Mouse (Mus musculus): ENCODE results near the gene Prkd2. TPM values are rescaled to one million over a fixed set of nuclear protein-coding genes. Genes with fewer than 3 reads are reported as not detected.

Prkd2 gene
- 0.28 TPM for polyA plus RNA-seq (2014; fragmentation: Illumina TruSeq; extraction: RNeasy Lipid Tissue Mini Kit (QIAGEN cat#74804); ENCODE audit: low read depth, low replicate concordance)

GRCm38 (mm10) chr7:16842645-16843063 is at the start of gene Prkd2:
TSS of gene Prkd2 (plus strand) at chr7:16842902.

GRCm38 (mm10) chr7:16815351-16815941 is 27.3 kb upstream of the Prkd2 start, which contains the start of gene Strn4:
TSS of gene Strn4 (plus strand) at chr7:16815889.

GRCm38 (mm10) chr7:16816475-16817122 is 26.1 kb upstream of the Prkd2 start, which contains the start of gene Fkrp:
TSS of gene Fkrp (minus strand) at chr7:16816732.

GRCm38 (mm10) chr7:16875310-16875325 is 32.4 kb downstream of the Prkd2 start, which contains the start of gene Dact3:
TSS of gene Dact3 (plus strand) at chr7:16875317.

GRCm38 (mm10) chr7:16891641-16892351 is 49.1 kb downstream of the Prkd2 start, which contains the start of gene Gng8:
TSS of gene Gng8 (plus strand) at chr7:16891786.

GRCm38 (mm10) chr7:16906281-16906680 is 63.6 kb downstream of the Prkd2 start, which contains the start of gene Ptgir:
TSS of gene Ptgir (plus strand) at chr7:16906490.

Other genes with a start within 250 kb of the Prkd2 start
- 34.0 TPM for gene Arhgap35, start 227.9 kb upstream of the Prkd2 start, polyA plus RNA-seq (2014; fragmentation: Illumina TruSeq; extraction: RNeasy Lipid Tissue Mini Kit (QIAGEN cat#74804); ENCODE audit: low read depth, low replicate concordance)
- not detected for gene Ceacam15, start 167.2 kb upstream of the Prkd2 start, polyA plus RNA-seq (2014; fragmentation: Illumina TruSeq; extraction: RNeasy Lipid Tissue Mini Kit (QIAGEN cat#74804); ENCODE audit: low read depth, low replicate concordance)
- not detected for gene Ceacam9, start 121.0 kb upstream of the Prkd2 start, polyA plus RNA-seq (2014; fragmentation: Illumina TruSeq; extraction: RNeasy Lipid Tissue Mini Kit (QIAGEN cat#74804); ENCODE audit: low read depth, low replicate concordance)
- gene Ap2s1, start 104.5 kb upstream of the Prkd2 start, polyA plus RNA-seq (2014; fragmentation: Illumina TruSeq; extraction: RNeasy Lipid Tissue Mini Kit (QIAGEN cat#74804); ENCODE audit: low read depth, low replicate concordance), result 69.5 TPM
- 11.7 TPM for gene Slc1a5, start 61.6 kb upstream of the Prkd2 start, polyA plus RNA-seq (2014; fragmentation: Illumina TruSeq; extraction: RNeasy Lipid Tissue Mini Kit (QIAGEN cat#74804); ENCODE audit: low read depth, low replicate concordance)
- 12.7 TPM for gene Strn4, start 27.0 kb upstream of the Prkd2 start, polyA plus RNA-seq (2014; fragmentation: Illumina TruSeq; extraction: RNeasy Lipid Tissue Mini Kit (QIAGEN cat#74804); ENCODE audit: low read depth, low replicate concordance)
- gene Fkrp, start 26.2 kb upstream of the Prkd2 start, polyA plus RNA-seq (2014; fragmentation: Illumina TruSeq; extraction: RNeasy Lipid Tissue Mini Kit (QIAGEN cat#74804); ENCODE audit: low read depth, low replicate concordance), result 8.0 TPM
- 0.28 TPM for gene Dact3, start 32.4 kb downstream of the Prkd2 start, polyA plus RNA-seq (2014; fragmentation: Illumina TruSeq; extraction: RNeasy Lipid Tissue Mini Kit (QIAGEN cat#74804); ENCODE audit: low read depth, low replicate concordance)
- not detected for gene Gng8, start 48.9 kb downstream of the Prkd2 start, polyA plus RNA-seq (2014; fragmentation: Illumina TruSeq; extraction: RNeasy Lipid Tissue Mini Kit (QIAGEN cat#74804); ENCODE audit: low read depth, low replicate concordance)
- 1.7 TPM for gene Ptgir, start 63.6 kb downstream of the Prkd2 start, polyA plus RNA-seq (2014; fragmentation: Illumina TruSeq; extraction: RNeasy Lipid Tissue Mini Kit (QIAGEN cat#74804); ENCODE audit: low read depth, low replicate concordance)
- 28.8 TPM for gene Calm3, start 81.2 kb downstream of the Prkd2 start, polyA plus RNA-seq (2014; fragmentation: Illumina TruSeq; extraction: RNeasy Lipid Tissue Mini Kit (QIAGEN cat#74804); ENCODE audit: low read depth, low replicate concordance)
- gene Pnmal2, start 101.8 kb downstream of the Prkd2 start, polyA plus RNA-seq (2014; fragmentation: Illumina TruSeq; extraction: RNeasy Lipid Tissue Mini Kit (QIAGEN cat#74804); ENCODE audit: low read depth, low replicate concordance), result 0.69 TPM
- not detected for gene Pnmal1, start 116.8 kb downstream of the Prkd2 start, polyA plus RNA-seq (2014; fragmentation: Illumina TruSeq; extraction: RNeasy Lipid Tissue Mini Kit (QIAGEN cat#74804); ENCODE audit: low read depth, low replicate concordance)
- not detected for gene Gm42372, start 140.2 kb downstream of the Prkd2 start, polyA plus RNA-seq (2014; fragmentation: Illumina TruSeq; extraction: RNeasy Lipid Tissue Mini Kit (QIAGEN cat#74804); ENCODE audit: low read depth, low replicate concordance)
- 0.16 TPM for gene Ccdc8, start 149.8 kb downstream of the Prkd2 start, polyA plus RNA-seq (2014; fragmentation: Illumina TruSeq; extraction: RNeasy Lipid Tissue Mini Kit (QIAGEN cat#74804); ENCODE audit: low read depth, low replicate concordance)
- gene Ppp5c, start 185.0 kb downstream of the Prkd2 start, polyA plus RNA-seq (2014; fragmentation: Illumina TruSeq; extraction: RNeasy Lipid Tissue Mini Kit (QIAGEN cat#74804); ENCODE audit: low read depth, low replicate concordance), result 17.1 TPM
- 0.49 TPM for gene Hif3a, start 219.5 kb downstream of the Prkd2 start, polyA plus RNA-seq (2014; fragmentation: Illumina TruSeq; extraction: RNeasy Lipid Tissue Mini Kit (QIAGEN cat#74804); ENCODE audit: low read depth, low replicate concordance)
- 0.16 TPM for gene Psg16, start 231.1 kb downstream of the Prkd2 start, polyA plus RNA-seq (2014; fragmentation: Illumina TruSeq; extraction: RNeasy Lipid Tissue Mini Kit (QIAGEN cat#74804); ENCODE audit: low read depth, low replicate concordance)

Measured in kidney, adult 10 weeks (tissue).